Mouse (Mus musculus) kidney, embryonic 14.5 days (tissue): ENCODE results near the gene Cadm3. TPM values are rescaled to one million over a fixed set of nuclear protein-coding genes. Genes with fewer than 3 reads are reported as not detected.

Source experiments
- ATAC-seq: fragments of 200-750 bp; cut with Nextera tagmentation; 2 replicates; pipeline ENCODE4 v1.8.0; 2017; ENCODE audit warnings: moderate number of reproducible peaks, mild to moderate bottlenecking, moderate TSS enrichment, moderate library complexity; ENCODE audit not compliant: low FRiP score, low TSS enrichment
- H3K27ac ChIP-seq: fragments of 300-500 bp; sonication (generic); 2 replicates; pipeline ENCODE4 v1.5.1; 2014; ENCODE audit warnings: low read depth, mild to moderate bottlenecking, low read length, moderate library complexity, mixed read lengths
- H3K27me3 ChIP-seq: fragments of 300-500 bp; sonication (generic); 2 replicates; pipeline ENCODE4 v1.6.1; 2014; ENCODE audit warnings: mild to moderate bottlenecking, low read length; ENCODE audit not compliant: control insufficient read depth, insufficient read depth
- H3K36me3 ChIP-seq: fragments of 300-500 bp; sonication (generic); 2 replicates; pipeline ENCODE4 v1.6.1; 2014; ENCODE audit warnings: low read length, mixed read lengths; ENCODE audit not compliant: control insufficient read depth, insufficient read depth
- H3K4me1 ChIP-seq: fragments of 300-500 bp; sonication (generic); 2 replicates; pipeline ENCODE4 v1.6.1; 2014; ENCODE audit warnings: low read length, mixed read lengths; ENCODE audit not compliant: control insufficient read depth, insufficient read depth
- H3K4me2 ChIP-seq: fragments of 300-500 bp; sonication (generic); replicated peaks from 2 replicates; pipeline ENCODE4 v1.6.1; 2014; ENCODE audit warnings: low read depth, mild to moderate bottlenecking, low read length
- H3K4me3 ChIP-seq: fragments of 300-500 bp; sonication (generic); 2 replicates; pipeline ENCODE4 v1.5.1; 2014; ENCODE audit warnings: mild to moderate bottlenecking, low read length
- H3K9ac ChIP-seq: fragments of 300-500 bp; sonication (generic); 2 replicates; pipeline ENCODE4 v1.6.1; 2014; ENCODE audit warnings: low read depth, mild to moderate bottlenecking, low read length, moderate library complexity
- H3K9me3 ChIP-seq: fragments of 300-500 bp; sonication (generic); 2 replicates; pipeline ENCODE4 v1.6.1; 2016; ENCODE audit warnings: low read length; ENCODE audit not compliant: control insufficient read depth
- WGBS: fragments of 180-500 bp; shearing (Covaris S2); extraction: QIAGEN DNeasy Blood & Tissue Kit; methylation state at CpG from one replicate; pipeline ENCODE4 v1.1.7; 2014; 5-methylcytosine and 5-hydroxymethylcytosine counted together
- polyA plus RNA-seq: library from polyadenylated mRNA; unstranded; fragments of >200 nt; fragmentation: Nextera tagmentation; extraction: Ambion mirVana; gene quantifications from 2 replicates; pipeline ENCODE4 v1.2.1, GENCODE M21; 2014

Gene Cadm3
- polyA plus RNA-seq, 1 experiment from 2014 or later: 1.7 TPM

- ATAC-seq: peak; percentile 92
- H3K4me3 ChIP-seq: peak overlapping the region; percentile 19
- no peaks in the 10 kb centered on the region for H3K4me1 ChIP-seq
- H3K27me3 ChIP-seq: no peaks in the 10 kb centered on the region
- no peaks in the 10 kb centered on the region for H3K9me3 ChIP-seq
- WGBS: 1% methylated on average over 6 of the region's 6 CpGs
- no peak overlapping the region for H3K27ac ChIP-seq
- no peaks in the 10 kb centered on the region for H3K36me3 ChIP-seq
- 0 out of 2 replicates have a peak overlapping the region, but pooled peaks have one; percentile 12 for H3K9ac ChIP-seq
- H3K4me2 ChIP-seq: peak overlapping the region; percentile 38
Measured at GRCm38 (mm10) chr1:173349946-173350345, 17.5 kb downstream of the Cadm3 start.

- no peak for ATAC-seq
- Histone ChIP-seq H3K9ac (no peak overlapping the region), H3K27me3 (no peaks in the 10 kb centered on the region), H3K36me3 (no peaks in the 10 kb centered on the region), H3K4me3 (no peak overlapping the region), H3K9me3 (no peaks in the 10 kb centered on the region), H3K4me1 (no peaks in the 10 kb centered on the region), H3K27ac (no peak overlapping the region), H3K4me2 (no peak overlapping the region)
- WGBS: 70% methylated on average over 5 of the region's 5 CpGs
Measured at GRCm38 (mm10) chr1:173349192-173349591, 18.3 kb downstream of the Cadm3 start.

- peak; percentile 68 for ATAC-seq
- 8% methylated on average over 1 of the region's 1 CpGs for WGBS
- Histone ChIP-seq H3K4me1 (no peaks in the 10 kb centered on the region), H3K4me2 (no peak overlapping the region), H3K9me3 (no peaks in the 10 kb centered on the region), H3K9ac (no peak overlapping the region), H3K36me3 (no peaks in the 10 kb centered on the region), H3K27me3 (no peaks in the 10 kb centered on the region), H3K27ac (no peak overlapping the region), H3K4me3 (no peak overlapping the region)
Measured at GRCm38 (mm10) chr1:173348527-173348926, 19.0 kb downstream of the Cadm3 start.

- no peaks in the 10 kb centered on the region for H3K27me3 ChIP-seq
- no peak overlapping the region for H3K9ac ChIP-seq
- H3K9me3 ChIP-seq: no peaks in the 10 kb centered on the region
- no peak overlapping the region for H3K27ac ChIP-seq
- H3K4me3 ChIP-seq: no peak overlapping the region
- H3K4me2 ChIP-seq: no peak overlapping the region
- ATAC-seq: no peak
- no peaks in the 10 kb centered on the region for H3K36me3 ChIP-seq
- H3K4me1 ChIP-seq: no peaks in the 10 kb centered on the region
- 89% methylated on average over 4 of the region's 4 CpGs for WGBS
Measured at GRCm38 (mm10) chr1:173345112-173345511, 22.4 kb downstream of the Cadm3 start.

GRCm38 (mm10) chr1:173343934-173344333 lies 23.6 kb downstream of the Cadm3 start:
- Histone ChIP-seq H3K27ac (no peak overlapping the region), H3K27me3 (no peaks in the 10 kb centered on the region), H3K4me1 (no peaks in the 10 kb centered on the region), H3K9me3 (no peaks in the 10 kb centered on the region), H3K9ac (no peak overlapping the region), H3K36me3 (no peaks in the 10 kb centered on the region), H3K4me3 (no peak overlapping the region), H3K4me2 (no peak overlapping the region)
- ATAC-seq: no peak
- WGBS: 78% methylated on average over 3 of the region's 3 CpGs

GRCm38 (mm10) chr1:173342425-173342824 lies 25.1 kb downstream of the Cadm3 start:
- Histone ChIP-seq H3K9me3 (no peaks in the 10 kb centered on the region), H3K27me3 (no peaks in the 10 kb centered on the region), H3K27ac (no peak overlapping the region), H3K4me3 (no peak overlapping the region), H3K9ac (no peak overlapping the region), H3K36me3 (no peaks in the 10 kb centered on the region), H3K4me1 (no peaks in the 10 kb centered on the region), H3K4me2 (no peak overlapping the region)
- 78% methylated on average over 1 of the region's 1 CpGs for WGBS
- no peak for ATAC-seq

GRCm38 (mm10) chr1:173339543-173339942 lies 28.0 kb downstream of the Cadm3 start:
- peak; percentile 65; the same call in 1 of the 2 replicates for ATAC-seq
- WGBS: 10% methylated on average over 2 of the region's 2 CpGs
- no peaks in the 10 kb centered on the region for H3K27me3 ChIP-seq
- no peaks in the 10 kb centered on the region for H3K9me3 ChIP-seq
- H3K4me3 ChIP-seq: no peak overlapping the region
- H3K4me1 ChIP-seq: no peaks in the 10 kb centered on the region; the same call in 1 of the 2 replicates
- H3K9ac ChIP-seq: no peak overlapping the region
- H3K4me2 ChIP-seq: no peak overlapping the region
- no peak overlapping the region for H3K27ac ChIP-seq
- H3K36me3 ChIP-seq: no peaks in the 10 kb centered on the region

GRCm38 (mm10) chr1:173337008-173337407 lies 30.5 kb downstream of the Cadm3 start:
- Histone ChIP-seq H3K4me2 (no peak overlapping the region), H3K9me3 (no peaks in the 10 kb centered on the region), H3K4me3 (no peak overlapping the region), H3K4me1 (no peaks in the 10 kb centered on the region; the same call in 1 of the 2 replicates), H3K36me3 (no peaks in the 10 kb centered on the region), H3K27me3 (no peaks in the 10 kb centered on the region), H3K27ac (no peak overlapping the region), H3K9ac (no peak overlapping the region)
- ATAC-seq: no peak
- 89% methylated on average over 10 of the region's 10 CpGs for WGBS

- H3K9me3 ChIP-seq: no peaks in the 10 kb centered on the region
- H3K36me3 ChIP-seq: no peaks in the 10 kb centered on the region
- H3K27me3 ChIP-seq: no peaks in the 10 kb centered on the region
- no peak overlapping the region for H3K4me3 ChIP-seq
- no peak overlapping the region for H3K9ac ChIP-seq
- no peaks in the 10 kb centered on the region; the same call in 1 of the 2 replicates for H3K4me1 ChIP-seq
- peak; percentile 36; the same call in 1 of the 2 replicates for ATAC-seq
- H3K27ac ChIP-seq: no peak overlapping the region
- 48% methylated on average over 11 of the region's 11 CpGs for WGBS
- no peak overlapping the region for H3K4me2 ChIP-seq
Measured at GRCm38 (mm10) chr1:173335903-173336302, 31.6 kb downstream of the Cadm3 start.
